Mouse (Mus musculus) kidney, embryonic 14.5 days (tissue): Measurements from ENCODE around the gene Asap2. TPM values are rescaled to one million over a fixed set of nuclear protein-coding genes. Genes with fewer than 3 reads are reported as not detected.

Experiments
- ATAC-seq: fragments of 200-750 bp; cut with Nextera tagmentation; 2 replicates; pipeline ENCODE4 v1.8.0; 2017; ENCODE audit warnings: moderate number of reproducible peaks, mild to moderate bottlenecking, moderate TSS enrichment, moderate library complexity; ENCODE audit not compliant: low FRiP score, low TSS enrichment
- H3K27ac ChIP-seq: fragments of 300-500 bp; sonication (generic); 2 replicates; pipeline ENCODE4 v1.5.1; 2014; ENCODE audit warnings: low read depth, mild to moderate bottlenecking, low read length, moderate library complexity, mixed read lengths
- H3K27me3 ChIP-seq: fragments of 300-500 bp; sonication (generic); 2 replicates; pipeline ENCODE4 v1.6.1; 2014; ENCODE audit warnings: mild to moderate bottlenecking, low read length; ENCODE audit not compliant: control insufficient read depth, insufficient read depth
- H3K36me3 ChIP-seq: fragments of 300-500 bp; sonication (generic); 2 replicates; pipeline ENCODE4 v1.6.1; 2014; ENCODE audit warnings: low read length, mixed read lengths; ENCODE audit not compliant: control insufficient read depth, insufficient read depth
- H3K4me1 ChIP-seq: fragments of 300-500 bp; sonication (generic); 2 replicates; pipeline ENCODE4 v1.6.1; 2014; ENCODE audit warnings: low read length, mixed read lengths; ENCODE audit not compliant: control insufficient read depth, insufficient read depth
- H3K4me2 ChIP-seq: fragments of 300-500 bp; sonication (generic); replicated peaks from 2 replicates; pipeline ENCODE4 v1.6.1; 2014; ENCODE audit warnings: low read depth, mild to moderate bottlenecking, low read length
- H3K4me3 ChIP-seq: fragments of 300-500 bp; sonication (generic); 2 replicates; pipeline ENCODE4 v1.5.1; 2014; ENCODE audit warnings: mild to moderate bottlenecking, low read length
- H3K9ac ChIP-seq: fragments of 300-500 bp; sonication (generic); 2 replicates; pipeline ENCODE4 v1.6.1; 2014; ENCODE audit warnings: low read depth, mild to moderate bottlenecking, low read length, moderate library complexity
- H3K9me3 ChIP-seq: fragments of 300-500 bp; sonication (generic); 2 replicates; pipeline ENCODE4 v1.6.1; 2016; ENCODE audit warnings: low read length; ENCODE audit not compliant: control insufficient read depth
- WGBS: fragments of 180-500 bp; shearing (Covaris S2); extraction: QIAGEN DNeasy Blood & Tissue Kit; methylation state at CpG from one replicate; pipeline ENCODE4 v1.1.7; 2014; 5-methylcytosine and 5-hydroxymethylcytosine counted together
- polyA plus RNA-seq: library from polyadenylated mRNA; unstranded; fragments of >200 nt; fragmentation: Nextera tagmentation; extraction: Ambion mirVana; gene quantifications from 2 replicates; pipeline ENCODE4 v1.2.1, GENCODE M21; 2014

Gene Asap2
- polyA plus RNA-seq, 1 experiment from 2014 or later = 15.0 TPM

DNA sequence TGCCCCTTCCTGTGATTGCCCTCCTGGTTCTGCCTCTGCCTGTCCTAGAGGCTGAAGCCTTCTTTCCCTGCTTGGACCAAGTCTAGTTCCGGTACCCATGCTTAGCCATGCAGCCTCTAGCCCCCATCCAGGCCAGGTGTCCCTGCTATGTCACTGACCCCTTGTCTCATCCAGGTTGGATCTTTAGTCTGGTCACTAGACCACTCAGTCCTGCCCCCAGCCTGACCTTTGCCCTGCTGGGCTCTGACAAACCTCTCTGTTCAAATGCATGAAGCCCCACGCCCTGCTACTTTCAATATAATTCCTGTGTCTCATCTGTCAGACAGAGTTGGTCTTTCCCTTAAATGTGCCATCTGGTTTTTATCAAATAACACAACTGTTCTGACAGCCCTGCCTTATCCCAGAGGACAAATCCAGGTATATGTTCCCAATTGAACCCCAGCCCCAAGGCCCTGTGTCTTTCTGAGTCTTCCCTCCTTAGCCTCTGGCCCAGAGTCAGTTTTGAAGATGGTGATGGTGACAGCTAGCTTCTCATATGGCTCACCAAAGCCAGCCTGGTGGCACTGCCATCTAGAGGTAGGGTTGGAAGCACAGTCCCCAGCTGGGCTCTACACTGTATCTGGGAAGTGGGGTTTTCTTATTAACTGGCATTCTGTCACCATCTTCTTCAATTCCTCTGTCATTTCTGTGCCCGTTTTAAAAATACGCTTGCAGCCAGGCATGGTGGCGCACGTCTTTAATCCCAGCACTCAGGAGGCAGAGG, 270.4 kb downstream of the Asap2 start:
- Histone ChIP-seq H3K27me3 (no peaks in the 10 kb centered on the region), H3K4me1 (no peaks in the 10 kb centered on the region), H3K36me3 (peaks cover 37% of the 10 kb centered on the region), H3K27ac (no peak overlapping the region), H3K9ac (no peak overlapping the region), H3K9me3 (no peaks in the 10 kb centered on the region), H3K4me3 (no peak overlapping the region), H3K4me2 (no peak overlapping the region)
- ATAC-seq = no peak
- WGBS = 96% methylated on average over 6 of the region's 6 CpGs

DNA sequence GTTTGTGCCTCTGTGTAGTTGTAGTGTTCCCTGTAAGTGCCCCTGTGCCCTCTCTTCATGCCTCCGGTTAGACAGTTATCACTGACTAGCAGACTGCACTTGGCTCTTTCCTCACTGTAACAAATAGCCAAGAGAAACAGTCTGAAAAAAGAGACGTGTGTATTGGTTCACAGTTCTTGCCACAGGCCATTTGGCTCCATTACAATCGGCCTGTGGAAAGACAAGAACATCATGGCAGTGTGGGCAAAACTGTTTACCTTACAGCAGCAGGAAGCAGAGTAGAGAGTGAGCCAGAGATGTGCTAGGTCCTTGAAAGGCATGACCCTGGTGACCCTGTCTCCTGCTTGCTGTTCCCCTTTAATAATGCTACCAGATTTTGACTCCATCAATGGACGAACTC, 271.3 kb downstream of the Asap2 start:
- Histone ChIP-seq H3K4me2 (no peak overlapping the region), H3K4me1 (no peaks in the 10 kb centered on the region), H3K27me3 (no peaks in the 10 kb centered on the region), H3K4me3 (no peak overlapping the region), H3K36me3 (peaks cover 46% of the 10 kb centered on the region), H3K9me3 (no peaks in the 10 kb centered on the region), H3K27ac (no peak overlapping the region), H3K9ac (no peak overlapping the region)
- WGBS = 71% methylated on average over 4 of the region's 4 CpGs
- no peak for ATAC-seq

DNA sequence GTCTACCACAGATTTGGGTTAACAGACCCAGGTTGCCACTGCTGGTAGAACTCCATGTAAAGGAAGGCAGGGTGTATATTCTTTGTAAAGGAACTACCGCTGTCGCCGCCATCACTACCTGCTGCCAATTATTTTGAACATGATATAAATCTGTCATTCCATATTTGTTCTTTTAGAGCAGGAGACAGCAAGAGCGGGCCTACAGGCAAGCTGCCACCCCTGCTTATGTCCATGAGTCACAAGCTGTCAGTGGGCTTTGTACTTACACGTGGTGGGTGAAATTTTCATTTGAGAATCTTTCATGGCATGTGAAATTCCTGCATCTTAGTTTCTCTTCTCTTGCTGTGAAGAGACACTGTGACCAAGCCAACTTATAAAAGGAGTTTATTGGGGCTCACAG, 273.0 kb downstream of the Asap2 start:
- H3K27me3 ChIP-seq = no peaks in the 10 kb centered on the region
- no peak overlapping the region for H3K4me3 ChIP-seq
- H3K9me3 ChIP-seq = no peaks in the 10 kb centered on the region
- no peak for ATAC-seq
- no peak overlapping the region for H3K4me2 ChIP-seq
- H3K27ac ChIP-seq = no peak overlapping the region
- peaks cover 46% of the 10 kb centered on the region for H3K36me3 ChIP-seq
- H3K4me1 ChIP-seq = no peaks in the 10 kb centered on the region
- WGBS = 94% methylated on average over 5 of the region's 5 CpGs
- H3K9ac ChIP-seq = no peak overlapping the region

DNA sequence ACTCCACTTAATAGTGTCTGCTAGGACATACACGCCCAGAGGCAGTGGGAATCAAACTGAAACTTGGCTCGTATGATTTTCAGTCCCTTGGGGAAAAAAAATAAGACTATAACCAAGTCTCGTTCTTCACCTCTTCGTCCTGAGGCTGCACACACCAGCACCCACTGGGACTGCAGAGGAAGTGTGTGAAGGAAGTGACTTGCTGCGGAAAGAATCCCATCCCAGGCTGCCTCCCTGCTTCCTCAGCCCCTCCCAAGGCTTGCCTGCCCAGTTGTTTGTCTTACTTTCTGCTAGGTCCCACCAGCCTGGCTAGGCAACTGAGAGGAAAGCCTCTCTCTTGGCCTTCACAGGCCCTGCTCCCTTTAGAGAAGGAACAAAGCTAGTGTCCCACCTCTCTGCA, 274.0 kb downstream of the Asap2 start:
- Histone ChIP-seq H3K9me3 (no peaks in the 10 kb centered on the region), H3K27me3 (no peaks in the 10 kb centered on the region), H3K4me3 (no peak overlapping the region), H3K4me2 (no peak overlapping the region), H3K27ac (no peak overlapping the region), H3K4me1 (no peaks in the 10 kb centered on the region), H3K9ac (no peak overlapping the region), H3K36me3 (peaks cover 43% of the 10 kb centered on the region; the same call in 1 of the 2 replicates)
- 79% methylated on average over 5 of the region's 5 CpGs for WGBS
- ATAC-seq = no peak

DNA sequence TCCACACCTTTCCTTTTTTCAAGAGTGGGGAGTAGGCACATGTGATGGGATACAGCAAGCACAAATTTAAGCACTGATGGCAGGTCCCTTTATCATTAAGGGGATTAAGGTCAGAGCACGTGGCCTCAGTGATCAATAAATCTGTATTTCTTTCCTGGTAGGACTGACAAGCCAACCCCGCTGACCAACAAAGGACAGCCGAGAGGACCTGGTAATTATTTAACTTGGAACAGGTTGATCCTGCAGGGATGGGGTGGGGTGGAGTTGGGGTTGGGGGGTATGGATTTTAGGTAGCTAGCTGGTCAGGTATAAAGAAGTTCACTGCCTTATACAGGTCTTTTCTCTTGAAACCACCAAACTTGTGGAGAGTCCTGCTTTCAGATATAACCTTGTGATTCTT, 274.7 kb downstream of the Asap2 start:
- no peak for ATAC-seq
- 77% methylated on average over 3 of the region's 3 CpGs for WGBS
- Histone ChIP-seq H3K4me3 (no peak overlapping the region), H3K4me2 (no peak overlapping the region), H3K4me1 (no peaks in the 10 kb centered on the region), H3K36me3 (peaks cover 41% of the 10 kb centered on the region; the same call in 1 of the 2 replicates), H3K27ac (no peak overlapping the region), H3K27me3 (no peaks in the 10 kb centered on the region), H3K9ac (no peak overlapping the region), H3K9me3 (no peaks in the 10 kb centered on the region)

DNA sequence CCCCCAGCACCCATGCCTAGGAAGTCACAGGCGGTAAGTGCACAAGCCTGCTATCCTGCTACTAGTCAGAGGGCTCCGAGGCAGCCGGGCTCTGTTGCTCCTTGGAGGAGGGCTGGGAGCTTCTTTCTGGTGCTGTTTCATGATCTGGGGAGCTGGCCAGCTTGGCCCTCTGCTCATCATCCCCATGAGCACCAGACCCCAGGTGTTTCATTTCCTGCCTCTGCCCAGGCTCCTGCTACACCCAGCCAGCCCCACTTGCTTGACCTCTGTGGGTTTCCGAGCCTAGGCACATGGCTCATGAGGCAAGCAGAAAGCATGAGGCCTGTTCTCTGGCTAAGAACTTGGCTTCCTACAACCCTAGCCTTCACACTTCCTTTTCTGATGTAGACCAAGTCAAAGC, 275.2 kb downstream of the Asap2 start:
- no peak overlapping the region for H3K9ac ChIP-seq
- ATAC-seq = no peak

DNA sequence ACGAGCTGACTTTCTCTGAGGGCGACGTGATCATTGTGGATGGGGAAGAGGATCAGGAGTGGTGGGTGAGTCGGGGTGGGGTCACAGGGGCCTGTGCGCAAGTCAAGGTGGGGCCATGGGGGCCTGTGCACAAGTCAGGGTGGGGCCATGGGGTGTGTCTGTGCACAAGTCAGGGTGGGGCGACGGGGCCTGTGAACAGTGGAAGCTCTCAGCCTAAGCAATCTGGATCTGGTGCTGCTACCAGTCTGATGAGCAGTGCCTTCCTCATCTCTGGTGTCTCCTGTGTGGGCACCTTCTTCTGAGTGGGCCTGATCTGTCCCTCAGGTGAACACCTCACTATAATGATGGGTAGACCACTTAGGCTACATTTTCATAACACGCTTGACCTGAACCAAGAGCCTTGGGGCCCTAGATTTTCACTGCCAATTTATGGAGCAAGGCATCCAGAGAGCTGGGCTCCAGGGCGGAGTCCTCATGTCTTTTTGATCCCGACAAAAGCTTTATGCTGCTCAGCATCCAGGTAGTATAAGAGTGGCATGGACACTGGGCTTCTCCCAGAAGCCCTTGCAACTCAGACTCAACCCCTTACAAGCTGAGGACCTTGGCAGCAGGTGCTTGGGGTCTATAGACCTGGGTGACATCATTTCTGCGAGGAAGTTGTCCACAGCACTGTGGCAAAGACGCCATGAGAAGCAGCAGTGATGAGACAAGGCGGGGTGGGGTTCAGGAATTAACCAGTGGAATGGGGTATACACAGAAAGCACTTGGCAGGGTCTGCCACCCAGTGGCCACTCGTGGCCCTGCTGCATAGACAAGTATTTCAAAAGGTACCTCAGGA, 275.9 kb downstream of the Asap2 start:
- ATAC-seq = peak; percentile 75
- H3K4me3 ChIP-seq = no peak overlapping the region
- H3K4me2 ChIP-seq = no peak overlapping the region
- no peak overlapping the region for H3K27ac ChIP-seq
- 82% methylated on average over 14 of the region's 14 CpGs for WGBS
- H3K36me3 ChIP-seq = peaks cover 49% of the 10 kb centered on the region; the same call in 1 of the 2 replicates
- no peaks in the 10 kb centered on the region for H3K27me3 ChIP-seq
- no peak overlapping the region for H3K9ac ChIP-seq
- H3K4me1 ChIP-seq = no peaks in the 10 kb centered on the region
- no peaks in the 10 kb centered on the region for H3K9me3 ChIP-seq

More for the DNA sequence above, 275.2 kb downstream of the Asap2 start:
- peaks cover 42% of the 10 kb centered on the region; the same call in 1 of the 2 replicates for H3K36me3 ChIP-seq
- no peak overlapping the region for H3K27ac ChIP-seq
- no peaks in the 10 kb centered on the region for H3K4me1 ChIP-seq
- WGBS = 88% methylated on average over 4 of the region's 4 CpGs
- H3K9me3 ChIP-seq = no peaks in the 10 kb centered on the region
- no peaks in the 10 kb centered on the region for H3K27me3 ChIP-seq
- H3K4me2 ChIP-seq = no peak overlapping the region
- no peak overlapping the region for H3K4me3 ChIP-seq

DNA sequence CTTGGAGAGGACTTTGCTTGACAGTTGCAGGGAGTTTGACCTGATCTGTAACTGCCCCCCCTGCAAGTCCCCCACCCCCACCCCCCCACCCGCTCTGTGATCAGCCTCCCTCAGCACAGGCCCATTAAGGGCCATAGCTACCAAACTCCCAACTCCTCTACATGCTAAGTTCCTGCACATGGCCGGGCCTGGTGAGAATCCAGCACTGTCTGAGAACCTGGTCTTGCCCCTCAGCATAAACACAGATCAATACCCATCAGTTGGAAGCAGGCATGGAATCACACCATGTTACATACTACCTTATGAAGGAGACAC, 276.5 kb downstream of the Asap2 start:
- ATAC-seq = peak; percentile 17; the same call in 1 of the 2 replicates
- H3K36me3 ChIP-seq = peaks cover 55% of the 10 kb centered on the region; the same call in 1 of the 2 replicates

DNA sequence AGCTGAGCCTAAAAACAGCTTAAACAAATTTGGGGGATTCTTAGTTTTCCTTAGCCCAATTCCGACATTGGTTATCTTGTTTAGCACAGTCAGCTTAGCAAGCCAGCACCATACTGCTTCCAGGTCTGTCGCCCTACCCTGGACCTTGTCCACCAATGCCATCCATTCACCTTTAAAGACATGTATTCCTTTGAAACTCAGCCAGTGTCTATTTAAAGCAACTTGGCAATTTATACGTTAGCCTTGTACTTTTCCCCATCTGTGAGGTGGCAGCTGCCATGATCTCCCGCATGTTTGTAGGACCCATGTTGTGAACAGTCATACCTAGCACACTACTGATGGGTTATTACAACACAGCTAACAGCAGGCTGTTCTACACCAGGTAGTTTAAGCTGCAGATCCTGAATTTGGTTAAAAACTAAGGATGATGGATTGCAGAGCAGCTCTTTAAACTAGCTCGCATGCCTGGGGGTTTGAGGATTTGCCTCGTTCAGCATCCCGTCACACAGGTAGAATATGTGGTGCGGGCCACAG, 277.9 kb downstream of the Asap2 start:
- 95% methylated on average over 8 of the region's 8 CpGs for WGBS
- H3K36me3 ChIP-seq = peaks cover 61% of the 10 kb centered on the region; the same call in 1 of the 2 replicates

More for the DNA sequence above, 276.5 kb downstream of the Asap2 start:
- H3K4me2 ChIP-seq = no peak overlapping the region
- no peak overlapping the region for H3K9ac ChIP-seq
- H3K27ac ChIP-seq = no peak overlapping the region
- no peaks in the 10 kb centered on the region for H3K27me3 ChIP-seq
- no peak overlapping the region for H3K4me3 ChIP-seq
- H3K4me1 ChIP-seq = no peaks in the 10 kb centered on the region
- WGBS = 85% methylated on average over 2 of the region's 2 CpGs
- H3K9me3 ChIP-seq = no peaks in the 10 kb centered on the region

More for the DNA sequence above, 277.9 kb downstream of the Asap2 start:
- no peak for ATAC-seq
- H3K4me1 ChIP-seq = no peaks in the 10 kb centered on the region
- H3K27ac ChIP-seq = no peak overlapping the region
- H3K27me3 ChIP-seq = no peaks in the 10 kb centered on the region
- no peak overlapping the region for H3K4me2 ChIP-seq
- no peaks in the 10 kb centered on the region for H3K9me3 ChIP-seq
- no peak overlapping the region for H3K4me3 ChIP-seq
- H3K9ac ChIP-seq = no peak overlapping the region
